Mouse (Mus musculus): ENCODE measurements around the gene Manba. TPM values are rescaled to one million over a fixed set of nuclear protein-coding genes. Genes with fewer than 3 reads are reported as not detected.

Manba gene
- total and polyA plus RNA-seq, 2 experiments from 2014 or later: 7.0 to 10.7 TPM

DNA sequence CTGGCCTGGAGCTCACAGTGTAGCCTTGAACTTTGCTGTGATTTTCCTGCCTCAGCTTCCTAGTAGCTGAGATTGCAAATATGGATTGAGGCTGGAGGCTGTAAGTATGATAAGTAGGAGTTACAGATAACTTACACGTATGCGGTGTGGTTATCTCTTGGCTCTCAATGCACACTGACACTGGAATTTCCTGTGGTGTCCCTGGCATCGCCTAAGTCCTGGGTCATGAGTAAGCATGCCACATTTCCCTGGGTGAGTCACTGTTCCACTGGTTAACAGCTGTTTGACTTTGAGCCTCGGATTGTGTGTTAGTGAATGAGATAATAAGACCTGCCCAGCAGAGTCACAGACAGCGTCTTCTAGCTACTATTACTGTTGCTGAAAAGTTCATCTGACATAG, 13.5 kb downstream of the Manba start:
- Histone ChIP-seq H3K27ac (no peak overlapping the region), H3K4me3 (ENCODE audit: low read length) (no peak overlapping the region), H3K36me3 (ENCODE audit: insufficient read depth, low read length) (no peaks in the 10 kb centered on the region), H3K4me1 (ENCODE audit: insufficient read depth, low read length) (no peaks in the 10 kb centered on the region), H3K27me3 (ENCODE audit: insufficient read depth, low read length) (no peaks in the 10 kb centered on the region), H3K9me3 (ENCODE audit: low read length) (no peaks in the 10 kb centered on the region), H3K4me2 (ENCODE audit: low read depth, low read length) (no peak overlapping the region), H3K9ac (replicated peaks; ENCODE audit: low read length) (no peak overlapping the region)
- ATAC-seq (no peak), DNase-seq (ENCODE audit: low spot score) (no peak)
- TF ChIP-seq CTCF (IDR thresholded peaks at IDR 0.05; ENCODE audit: low read depth): no peak
- WGBS: 97% methylated on average over 5 of the region's 5 CpGs

DNA sequence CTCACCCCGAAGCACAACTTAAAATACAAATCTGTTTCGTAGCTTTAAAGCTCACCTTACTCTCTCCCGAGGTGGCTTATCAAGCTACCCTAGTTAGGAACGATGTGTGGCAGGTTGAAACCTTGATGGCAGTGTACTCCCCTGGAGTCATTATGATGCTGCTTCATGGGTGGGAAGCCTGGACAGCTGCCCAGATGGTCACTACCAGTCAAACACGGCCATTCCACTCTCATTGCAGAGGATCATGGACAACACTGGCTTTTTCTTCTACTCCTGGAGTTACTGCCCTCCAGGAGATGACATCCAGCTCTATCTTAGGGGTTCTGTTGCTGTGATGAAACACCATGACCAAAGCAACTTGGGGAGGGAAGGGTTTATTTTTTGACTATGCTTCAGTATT, 17.7 kb downstream of the Manba start:
- no peak overlapping the region for H3K4me2 ChIP-seq (ENCODE audit: low read depth, low read length)
- no peak for TF ChIP-seq CTCF (IDR thresholded peaks at IDR 0.05; ENCODE audit: low read depth)
- H3K27ac ChIP-seq: no peak overlapping the region
- no peaks in the 10 kb centered on the region for H3K9me3 ChIP-seq (ENCODE audit: low read length)
- H3K36me3 ChIP-seq (ENCODE audit: insufficient read depth, low read length): no peaks in the 10 kb centered on the region
- no peak overlapping the region for H3K4me3 ChIP-seq (ENCODE audit: low read length)
- WGBS: 82% methylated on average over 5 of the region's 5 CpGs
- DNase-seq (ENCODE audit: low spot score) (no peak), ATAC-seq (no peak)
- no peak overlapping the region for H3K9ac ChIP-seq (replicated peaks; ENCODE audit: low read length)
- no peaks in the 10 kb centered on the region for H3K27me3 ChIP-seq (ENCODE audit: insufficient read depth, low read length)
- H3K4me1 ChIP-seq (ENCODE audit: insufficient read depth, low read length): no peaks in the 10 kb centered on the region

DNA sequence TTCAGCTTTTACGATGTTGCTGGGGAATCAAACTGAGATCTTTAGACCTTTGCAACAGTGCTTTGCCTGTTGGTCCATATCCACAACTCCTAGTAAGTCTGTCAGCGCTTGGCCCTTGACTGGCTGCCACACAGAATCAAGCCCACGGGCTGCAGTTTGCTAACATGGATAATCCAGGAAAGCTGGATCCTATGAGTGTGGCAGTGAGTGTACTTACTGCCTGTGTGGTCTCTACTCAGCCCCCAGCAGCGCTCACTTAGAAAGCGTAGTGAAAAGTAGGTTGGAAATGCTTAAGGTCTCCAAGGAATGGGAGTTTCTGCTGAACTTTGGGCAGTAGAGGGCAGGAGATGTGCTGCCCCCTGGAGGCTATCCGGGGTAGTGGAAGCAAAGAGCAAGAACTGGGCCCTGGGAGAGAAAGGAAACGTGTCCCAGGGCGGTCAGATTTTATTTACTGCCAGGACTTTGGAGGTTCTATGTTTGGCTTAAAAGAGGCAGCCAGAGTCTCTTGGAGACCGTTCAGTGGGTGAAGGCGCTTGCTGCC, 20.0 kb downstream of the Manba start:
- H3K36me3 ChIP-seq (ENCODE audit: insufficient read depth, low read length): no peaks in the 10 kb centered on the region
- DNase-seq (ENCODE audit: low spot score): no peak
- ATAC-seq: no peak
- TF ChIP-seq CTCF (IDR thresholded peaks at IDR 0.05; ENCODE audit: low read depth): peak; percentile 61
- H3K4me2 ChIP-seq (ENCODE audit: low read depth, low read length): no peak overlapping the region
- no peak overlapping the region for H3K4me3 ChIP-seq (ENCODE audit: low read length)
- no peaks in the 10 kb centered on the region for H3K4me1 ChIP-seq (ENCODE audit: insufficient read depth, low read length)
- H3K27ac ChIP-seq: no peak overlapping the region
- H3K9me3 ChIP-seq (ENCODE audit: low read length): no peaks in the 10 kb centered on the region
- no peak overlapping the region for H3K9ac ChIP-seq (replicated peaks; ENCODE audit: low read length)
- WGBS: 62% methylated on average over 10 of the region's 10 CpGs
- no peaks in the 10 kb centered on the region for H3K27me3 ChIP-seq (ENCODE audit: insufficient read depth, low read length)

- no peaks in the 10 kb centered on the region for H3K9me3 ChIP-seq (ENCODE audit: low read length)
- H3K4me3 ChIP-seq (ENCODE audit: low read length): no peak overlapping the region
- H3K4me1 ChIP-seq (ENCODE audit: insufficient read depth, low read length): no peaks in the 10 kb centered on the region
- H3K27ac ChIP-seq: no peak overlapping the region
- H3K27me3 ChIP-seq (ENCODE audit: insufficient read depth, low read length): no peaks in the 10 kb centered on the region
- H3K9ac ChIP-seq (replicated peaks; ENCODE audit: low read length): no peak overlapping the region
- DNase-seq (ENCODE audit: low spot score): no peak
- no peaks in the 10 kb centered on the region for H3K36me3 ChIP-seq (ENCODE audit: insufficient read depth, low read length)
- no peak for ATAC-seq
- H3K4me2 ChIP-seq (ENCODE audit: low read depth, low read length): no peak overlapping the region
- 93% methylated on average over 13 of the region's 13 CpGs for WGBS
- no peak for TF ChIP-seq CTCF (IDR thresholded peaks at IDR 0.05; ENCODE audit: low read depth)
Observed at GRCm38 (mm10) chr3:135505916-135506482, 20.6 kb downstream of the Manba start.

- Histone ChIP-seq H3K4me2 (ENCODE audit: low read depth, low read length) (no peak overlapping the region), H3K4me1 (ENCODE audit: insufficient read depth, low read length) (no peaks in the 10 kb centered on the region), H3K9me3 (ENCODE audit: low read length) (no peaks in the 10 kb centered on the region), H3K4me3 (ENCODE audit: low read length) (no peak overlapping the region), H3K36me3 (ENCODE audit: insufficient read depth, low read length) (no peaks in the 10 kb centered on the region), H3K9ac (replicated peaks; ENCODE audit: low read length) (no peak overlapping the region), H3K27me3 (ENCODE audit: insufficient read depth, low read length) (no peaks in the 10 kb centered on the region), H3K27ac (no peak overlapping the region)
- 89% methylated on average over 7 of the region's 7 CpGs for WGBS
- DNase-seq (ENCODE audit: low spot score): no peak
- no peak for ATAC-seq
- no peak for TF ChIP-seq CTCF (IDR thresholded peaks at IDR 0.05; ENCODE audit: low read depth)
Observed at GRCm38 (mm10) chr3:135507506-135507905, 22.1 kb downstream of the Manba start.

GRCm38 (mm10) chr3:135508191-135508590, 22.8 kb downstream of the Manba start:
- Histone ChIP-seq H3K27me3 (ENCODE audit: insufficient read depth, low read length) (no peaks in the 10 kb centered on the region), H3K36me3 (ENCODE audit: insufficient read depth, low read length) (no peaks in the 10 kb centered on the region), H3K4me2 (ENCODE audit: low read depth, low read length) (no peak overlapping the region), H3K9ac (replicated peaks; ENCODE audit: low read length) (no peak overlapping the region), H3K4me1 (ENCODE audit: insufficient read depth, low read length) (no peaks in the 10 kb centered on the region), H3K27ac (no peak overlapping the region), H3K9me3 (ENCODE audit: low read length) (no peaks in the 10 kb centered on the region), H3K4me3 (ENCODE audit: low read length) (no peak overlapping the region)
- no peak for TF ChIP-seq CTCF (IDR thresholded peaks at IDR 0.05; ENCODE audit: low read depth)
- DNase-seq (ENCODE audit: low spot score): no peak
- 100% methylated on average over 1 of the region's 1 CpGs for WGBS
- ATAC-seq: no peak

DNA sequence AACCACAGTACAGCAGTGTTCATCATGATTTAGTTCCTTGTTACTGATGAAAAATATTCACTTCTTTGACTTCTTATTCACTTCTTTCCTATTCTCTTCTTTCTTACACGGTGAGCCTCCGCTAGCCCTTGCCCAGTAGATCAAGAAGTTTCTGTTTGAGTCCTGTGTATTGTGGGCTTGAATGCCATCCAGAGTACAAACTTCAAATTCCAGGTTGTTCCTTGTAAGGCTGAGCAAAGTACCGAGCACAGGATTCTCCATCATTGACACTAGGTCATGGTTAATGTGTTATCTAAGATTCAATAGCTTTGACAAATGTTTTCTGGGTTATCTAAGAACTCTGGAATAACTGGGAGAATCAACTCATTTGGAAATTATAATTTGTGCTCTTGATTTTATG, 25.0 kb downstream of the Manba start:
- no peak for DNase-seq (ENCODE audit: low spot score)
- Histone ChIP-seq H3K36me3 (ENCODE audit: insufficient read depth, low read length) (no peaks in the 10 kb centered on the region), H3K27me3 (ENCODE audit: insufficient read depth, low read length) (no peaks in the 10 kb centered on the region), H3K4me2 (ENCODE audit: low read depth, low read length) (no peak overlapping the region), H3K9ac (replicated peaks; ENCODE audit: low read length) (no peak overlapping the region), H3K27ac (no peak overlapping the region), H3K9me3 (ENCODE audit: low read length) (no peaks in the 10 kb centered on the region), H3K4me1 (ENCODE audit: insufficient read depth, low read length) (no peaks in the 10 kb centered on the region), H3K4me3 (ENCODE audit: low read length) (no peak overlapping the region)
- ATAC-seq: no peak
- TF ChIP-seq CTCF (IDR thresholded peaks at IDR 0.05; ENCODE audit: low read depth): no peak
- WGBS: 89% methylated on average over 3 of the region's 3 CpGs
